Mouse (Mus musculus) spleen, postnatal 36 days (tissue): ENCODE measurements at regions not wholly inside any gene's neighbourhood (a gene's known extent, or its start where the extent isn't known, plus 50 kb on each side); places are given as distances from the start of the nearest gene placed in this dataset.

ENCODE experiments used
- DNase-seq, 2 experiments: peaks; one replicate each; pipeline ENCODE4 v3.0.0; 2022; ENCODE audit warnings: low spot score in 2 of 2, mixed read lengths in 1 of 2

GRCm38 (mm10) chr5:75880088-75880684 lies 98.1 kb downstream of the Kdr start:
- DNase-seq = no peak

- no peak for DNase-seq
These were observed 99.9 kb downstream of the Kdr start for GRCm38 (mm10) chr5:75878361-75878760.

- DNase-seq = no peak
These were observed 100.7 kb downstream of the Kdr start for GRCm38 (mm10) chr5:75877609-75877971.

GRCm38 (mm10) chr5:75876871-75877608 lies 101.2 kb downstream of the Kdr start:
- no peak for DNase-seq

GRCm38 (mm10) chr5:75871120-75871519 lies 107.1 kb downstream of the Kdr start:
- peak; percentile 16 to 45 for DNase-seq

- DNase-seq = no peak
These were observed 107.6 kb downstream of the Kdr start for GRCm38 (mm10) chr5:75870666-75871065.

GRCm38 (mm10) chr5:75869535-75869934 lies 108.7 kb downstream of the Kdr start:
- no peak for DNase-seq

GRCm38 (mm10) chr5:75865096-75865495 lies 113.2 kb downstream of the Kdr start:
- DNase-seq = no peak

- DNase-seq = no peak
These were observed 114.9 kb downstream of the Kdr start for GRCm38 (mm10) chr5:75863358-75863757.

- DNase-seq = no peak
These were observed 115.6 kb downstream of the Kdr start for GRCm38 (mm10) chr5:75862630-75862991.

- no peak for DNase-seq
These were observed 116.2 kb downstream of the Kdr start for GRCm38 (mm10) chr5:75861916-75862629.

- no peak for DNase-seq
These were observed 118.9 kb downstream of the Kdr start for GRCm38 (mm10) chr5:75859316-75859836.

GRCm38 (mm10) chr5:75850855-75851254 lies 127.4 kb downstream of the Kdr start:
- DNase-seq = no peak

GRCm38 (mm10) chr5:75847966-75848365 lies 130.3 kb downstream of the Kdr start:
- DNase-seq = no peak

- DNase-seq = no peak
These were observed 130.9 kb downstream of the Kdr start for GRCm38 (mm10) chr5:75847341-75847740.

GRCm38 (mm10) chr5:75846016-75846415 lies 132.2 kb downstream of the Kdr start:
- no peak for DNase-seq

- no peak for DNase-seq
These were observed 134.5 kb downstream of the Kdr start for GRCm38 (mm10) chr5:75843807-75844206.

GRCm38 (mm10) chr5:75840421-75840820 lies 137.8 kb downstream of the Kdr start:
- no peak for DNase-seq

GRCm38 (mm10) chr5:75835556-75835961 lies 142.7 kb downstream of the Kdr start:
- no peak for DNase-seq

- no peak for DNase-seq
These were observed 143.3 kb downstream of the Kdr start for GRCm38 (mm10) chr5:75834766-75835555.

GRCm38 (mm10) chr5:75832341-75832740 lies 145.9 kb downstream of the Kdr start:
- no peak for DNase-seq
